Mouse (Mus musculus) intestine, postnatal 0 days (tissue): Measurements from ENCODE around the gene Dctpp1. TPM values are rescaled to one million over a fixed set of nuclear protein-coding genes. Genes with fewer than 3 reads are reported as not detected.
A peak's percentile ranks its signal among the peaks of the same experiment; 100 is the strongest.

Source experiments
- ATAC-seq: fragments of 200-750 bp; cut with Nextera tagmentation; 2 replicates; pipeline ENCODE4 v1.8.0; 2017; ENCODE audit warnings: mild to moderate bottlenecking, moderate TSS enrichment, moderate library complexity
- H3K27ac ChIP-seq: fragments of 300-500 bp; sonication (generic); 2 replicates; pipeline ENCODE4 v1.5.1; 2014; ENCODE audit warnings: mild to moderate bottlenecking, low read depth, low read length, moderate library complexity
- H3K27me3 ChIP-seq: fragments of 300-500 bp; sonication (generic); replicated peaks from 2 replicates; pipeline ENCODE4 v1.6.1; 2014; ENCODE audit warnings: low read length, mixed read lengths; ENCODE audit not compliant: control insufficient read depth, insufficient read depth
- H3K36me3 ChIP-seq: fragments of 300-500 bp; sonication (generic); 2 replicates; pipeline ENCODE4 v1.6.1; 2014; ENCODE audit warnings: mild to moderate bottlenecking, moderate library complexity; ENCODE audit not compliant: control insufficient read depth, insufficient read depth
- H3K4me1 ChIP-seq: fragments of 300-500 bp; sonication (generic); replicated peaks from 2 replicates; pipeline ENCODE4 v1.6.1; 2014; ENCODE audit warnings: antibody characterized with exemption, low read length, mixed read lengths; ENCODE audit not compliant: control insufficient read depth, insufficient read depth
- H3K4me2 ChIP-seq: fragments of 300-500 bp; sonication (generic); replicated peaks from 2 replicates; pipeline ENCODE4 v1.6.1; 2014; ENCODE audit warnings: low read depth, mild to moderate bottlenecking, moderate library complexity
- H3K4me3 ChIP-seq: fragments of 300-500 bp; sonication (generic); 2 replicates; pipeline ENCODE4 v1.5.1; 2014; ENCODE audit warnings: low read depth, low read length
- H3K9ac ChIP-seq: fragments of 300-500 bp; sonication (generic); 2 replicates; pipeline ENCODE4 v1.6.1; 2014; ENCODE audit warnings: mild to moderate bottlenecking, low read depth, low read length
- H3K9me3 ChIP-seq: fragments of 300-500 bp; sonication (generic); 2 replicates; pipeline ENCODE4 v1.6.1; 2016; ENCODE audit warnings: mixed run types; ENCODE audit not compliant: control insufficient read depth
- CTCF ChIP-seq: sonication (generic); IDR thresholded peaks from 2 replicates; pipeline ENCODE4 v1.5.1; 2016; ENCODE audit warnings: low read depth, mild to moderate bottlenecking, control low read depth, antibody characterized with exemption, moderate library complexity
- WGBS: fragments of 180-500 bp; shearing (Covaris S2); extraction: QIAGEN DNeasy Blood & Tissue Kit; methylation state at CpG from one replicate; pipeline ENCODE4 v1.1.7; 2014; 5-methylcytosine and 5-hydroxymethylcytosine counted together
- polyA plus RNA-seq: library from polyadenylated mRNA; unstranded; fragments of >200 nt; fragmentation: Nextera tagmentation; extraction: Ambion mirVana; gene quantifications from 2 replicates; pipeline ENCODE4 v1.2.1, GENCODE M21; 2015

Gene Dctpp1
- polyA plus RNA-seq, 1 experiment from 2014 or later = 75.2 TPM

GRCm38 (mm10) chr7:127296098-127296497, 35.6 kb upstream of the Dctpp1 start, which contains the start of gene Itgal:
Itgal (plus strand) TSS chr7:127296260.
- WGBS = 72% methylated on average over 11 of the region's 11 CpGs
- Histone ChIP-seq H3K4me3 (no peak within 1 kb of the TSS), H3K27me3 (no peaks in the 10 kb centered on the region), H3K27ac (no peak within 1 kb of the TSS), H3K4me1 (no peaks in the 10 kb centered on the region), H3K4me2 (no peak within 1 kb of the TSS), H3K36me3 (no peaks in the 10 kb centered on the region), H3K9me3 (no peaks in the 10 kb centered on the region), H3K9ac (no peak within 1 kb of the TSS)
- TF ChIP-seq CTCF = no peak
- no peak for ATAC-seq

DNA sequence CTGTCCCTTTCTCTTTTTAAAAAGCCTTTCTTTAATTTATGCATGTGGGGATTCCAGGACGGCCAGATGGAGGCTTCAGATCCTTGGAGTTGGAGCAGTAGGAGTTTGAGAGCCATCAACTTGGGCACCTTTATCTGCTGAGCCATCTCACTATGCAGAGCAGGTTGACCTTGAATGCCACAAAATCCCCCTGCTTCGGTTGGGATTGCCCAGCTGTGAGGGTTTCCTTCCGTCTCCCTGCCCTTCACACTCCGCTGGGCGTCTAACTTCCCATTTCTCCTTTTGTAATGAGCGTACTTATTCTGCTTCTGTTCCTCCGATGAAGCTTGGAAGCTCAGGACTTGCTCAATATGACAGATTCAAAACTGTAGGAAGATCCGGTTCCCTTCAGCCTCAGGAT, 29.6 kb upstream of the Dctpp1 start:
- Histone ChIP-seq H3K4me1 (no peaks in the 10 kb centered on the region), H3K4me3 (no peak overlapping the region), H3K27ac (no peak overlapping the region), H3K9ac (no peak overlapping the region), H3K4me2 (no peak overlapping the region), H3K9me3 (no peaks in the 10 kb centered on the region), H3K27me3 (no peaks in the 10 kb centered on the region), H3K36me3 (no peaks in the 10 kb centered on the region)
- WGBS = 70% methylated on average over 8 of the region's 8 CpGs
- no peak for ATAC-seq
- TF ChIP-seq CTCF = no peak

DNA sequence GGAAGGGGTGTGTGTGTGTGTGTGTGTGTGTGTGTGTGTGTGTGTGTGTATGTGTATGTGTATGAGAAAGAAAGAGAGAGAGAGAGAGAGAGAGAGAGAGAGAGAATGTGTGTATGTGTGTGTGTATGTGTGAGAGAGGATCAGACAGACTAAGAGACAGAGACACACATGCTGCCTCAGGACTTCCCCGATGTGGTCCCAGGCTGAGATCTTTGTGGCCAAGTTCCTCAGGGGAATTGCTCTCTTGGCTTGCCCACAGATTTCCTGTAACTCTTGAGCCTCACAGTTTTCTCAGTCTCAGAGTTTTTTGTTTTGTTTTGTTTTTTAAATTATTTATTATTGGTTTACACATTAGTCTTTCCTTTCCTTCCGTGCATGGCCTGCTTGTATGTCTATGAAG, 28.8 kb upstream of the Dctpp1 start:
- WGBS = 75% methylated on average over 2 of the region's 2 CpGs
- H3K4me3 ChIP-seq = no peak overlapping the region
- no peak for ATAC-seq
- no peak for TF ChIP-seq CTCF
- H3K27ac ChIP-seq = no peak overlapping the region
- no peak overlapping the region for H3K4me2 ChIP-seq
- no peaks in the 10 kb centered on the region for H3K36me3 ChIP-seq
- H3K27me3 ChIP-seq = no peaks in the 10 kb centered on the region
- no peak overlapping the region for H3K9ac ChIP-seq
- no peaks in the 10 kb centered on the region for H3K9me3 ChIP-seq
- no peaks in the 10 kb centered on the region for H3K4me1 ChIP-seq

- TF ChIP-seq CTCF = no peak
- Histone ChIP-seq H3K36me3 (no peaks in the 10 kb centered on the region), H3K27me3 (no peaks in the 10 kb centered on the region), H3K9me3 (no peaks in the 10 kb centered on the region), H3K4me1 (no peaks in the 10 kb centered on the region), H3K4me3 (no peak overlapping the region), H3K27ac (0 out of 2 replicates have a peak overlapping the region, but pooled peaks have one; percentile 28), H3K4me2 (no peak overlapping the region), H3K9ac (no peak overlapping the region)
- WGBS = 92% methylated on average over 1 of the region's 1 CpGs
- ATAC-seq = peak; percentile 55
Observed at GRCm38 (mm10) chr7:127287940-127288339, 27.4 kb upstream of the Dctpp1 start.

DNA sequence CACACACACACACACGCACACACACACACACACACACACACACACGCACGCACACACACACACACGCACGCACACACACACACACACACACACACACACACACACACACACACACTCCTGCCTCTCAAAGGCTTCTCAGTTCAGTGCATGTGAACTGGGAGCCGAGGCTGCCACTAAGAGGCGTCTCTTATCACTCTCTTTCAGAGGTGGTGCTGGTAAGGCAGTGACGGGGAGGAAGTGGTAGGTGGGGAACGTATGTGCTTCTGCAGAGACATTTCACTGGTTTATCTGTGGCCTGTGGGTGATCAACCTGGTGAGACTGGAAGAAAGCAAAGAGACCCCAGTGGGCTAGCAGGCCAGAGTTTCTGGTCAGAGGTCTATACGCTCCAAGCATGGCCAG, 24.6 kb upstream of the Dctpp1 start:
- no peak overlapping the region for H3K27ac ChIP-seq
- no peaks in the 10 kb centered on the region for H3K9me3 ChIP-seq
- WGBS = 67% methylated on average over 9 of the region's 10 CpGs

GRCm38 (mm10) chr7:127282190-127282589, 21.7 kb upstream of the Dctpp1 start:
- H3K36me3 ChIP-seq = no peaks in the 10 kb centered on the region
- no peak overlapping the region for H3K4me2 ChIP-seq
- peaks cover 6% of the 10 kb centered on the region; the same call in 1 of the 2 replicates for H3K4me1 ChIP-seq
- no peaks in the 10 kb centered on the region for H3K27me3 ChIP-seq
- no peak overlapping the region for H3K4me3 ChIP-seq
- H3K27ac ChIP-seq = no peak overlapping the region
- WGBS = 77% methylated on average over 2 of the region's 2 CpGs
- no peak for TF ChIP-seq CTCF
- no peak for ATAC-seq
- no peak overlapping the region for H3K9ac ChIP-seq
- H3K9me3 ChIP-seq = no peaks in the 10 kb centered on the region

More for the DNA sequence above, 24.6 kb upstream of the Dctpp1 start:
- ATAC-seq = no peak
- H3K4me1 ChIP-seq = no peaks in the 10 kb centered on the region
- no peak overlapping the region for H3K4me2 ChIP-seq
- H3K4me3 ChIP-seq = no peak overlapping the region
- H3K9ac ChIP-seq = no peak overlapping the region
- TF ChIP-seq CTCF = no peak
- H3K36me3 ChIP-seq = no peaks in the 10 kb centered on the region
- no peaks in the 10 kb centered on the region for H3K27me3 ChIP-seq

DNA sequence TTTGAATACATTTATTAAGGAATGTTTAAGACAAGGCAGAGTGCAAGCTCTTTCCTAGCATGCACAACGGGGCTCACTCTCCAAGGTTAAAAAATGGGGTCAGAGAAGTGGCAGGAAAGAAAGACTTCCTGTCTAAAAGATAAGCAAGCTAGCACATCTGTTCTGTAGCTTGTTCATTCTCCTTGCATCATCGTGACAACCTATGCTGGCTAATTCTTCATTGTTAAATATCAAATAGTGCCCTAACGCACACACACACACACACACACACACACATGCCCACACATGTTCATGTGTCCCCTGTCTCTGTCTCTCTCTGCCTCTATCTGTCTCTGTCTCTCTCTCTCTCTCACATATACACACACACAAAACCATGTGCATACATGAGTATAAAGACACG, 20.6 kb upstream of the Dctpp1 start:
- ATAC-seq = no peak
- Histone ChIP-seq H3K36me3 (no peaks in the 10 kb centered on the region), H3K4me3 (no peak overlapping the region), H3K4me1 (peaks cover 6% of the 10 kb centered on the region; the same call in 1 of the 2 replicates), H3K9me3 (no peaks in the 10 kb centered on the region), H3K9ac (no peak overlapping the region), H3K27me3 (no peaks in the 10 kb centered on the region), H3K27ac (no peak overlapping the region), H3K4me2 (no peak overlapping the region)
- no peak for TF ChIP-seq CTCF
- 57% methylated on average over 4 of the region's 4 CpGs for WGBS
